Mouse (Mus musculus) mesoderm, embryonic 11.5 days (tissue): Measurements from ENCODE around the gene Calm4.

ENCODE experiments used
- DNase-seq: peaks from one replicate; pipeline ENCODE4 v3.0.0-alpha.2; 2012; ENCODE audit warnings: low read depth, low spot score

Gene Calm4

GRCm38 (mm10) chr13:3856252-3856651 lies 18.7 kb downstream of the Calm4 start:
- DNase-seq, result no peak

- no peak for DNase-seq
Measured at GRCm38 (mm10) chr13:3861251-3861650, 23.7 kb downstream of the Calm4 start.

- no peak for DNase-seq
Measured at GRCm38 (mm10) chr13:3862325-3862724, 24.8 kb downstream of the Calm4 start.

GRCm38 (mm10) chr13:3862922-3863580 lies 25.5 kb downstream of the Calm4 start:
- DNase-seq, result no peak

DNA sequence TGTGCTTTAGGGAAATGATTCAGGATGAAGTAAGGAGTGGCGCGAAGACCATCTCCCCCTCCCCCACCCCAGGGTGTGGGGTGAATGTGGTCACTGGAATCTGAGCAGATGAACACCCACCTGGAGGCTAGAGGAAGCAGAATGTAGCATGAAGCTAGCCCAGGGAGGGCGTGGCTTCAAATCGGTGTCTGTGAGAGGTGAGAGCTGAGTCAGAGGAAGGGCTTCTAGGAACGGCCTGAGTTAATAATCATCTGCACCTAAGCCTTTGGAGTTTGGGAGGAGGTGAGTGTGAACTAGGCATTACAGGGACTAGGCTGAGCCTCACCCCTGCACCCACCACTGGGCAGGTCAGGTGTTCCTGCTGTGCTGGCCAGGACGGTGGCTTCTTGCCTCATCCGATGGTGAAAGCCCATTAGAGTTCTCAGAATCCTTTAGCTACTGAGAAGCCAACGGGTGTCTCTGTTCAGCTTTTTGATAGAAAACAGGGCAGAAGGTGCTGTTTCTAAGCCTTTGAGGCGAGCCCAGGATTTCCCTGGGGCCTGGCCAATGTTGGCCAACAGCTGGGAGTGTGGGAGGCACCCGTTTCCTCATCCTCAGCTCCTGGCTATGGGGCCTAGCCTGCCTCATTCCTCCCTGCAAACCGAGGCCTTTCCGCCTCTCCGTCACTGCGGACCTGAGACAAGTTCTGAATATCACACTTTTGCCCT lies 28.2 kb downstream of the Calm4 start:
- no peak for DNase-seq

DNA sequence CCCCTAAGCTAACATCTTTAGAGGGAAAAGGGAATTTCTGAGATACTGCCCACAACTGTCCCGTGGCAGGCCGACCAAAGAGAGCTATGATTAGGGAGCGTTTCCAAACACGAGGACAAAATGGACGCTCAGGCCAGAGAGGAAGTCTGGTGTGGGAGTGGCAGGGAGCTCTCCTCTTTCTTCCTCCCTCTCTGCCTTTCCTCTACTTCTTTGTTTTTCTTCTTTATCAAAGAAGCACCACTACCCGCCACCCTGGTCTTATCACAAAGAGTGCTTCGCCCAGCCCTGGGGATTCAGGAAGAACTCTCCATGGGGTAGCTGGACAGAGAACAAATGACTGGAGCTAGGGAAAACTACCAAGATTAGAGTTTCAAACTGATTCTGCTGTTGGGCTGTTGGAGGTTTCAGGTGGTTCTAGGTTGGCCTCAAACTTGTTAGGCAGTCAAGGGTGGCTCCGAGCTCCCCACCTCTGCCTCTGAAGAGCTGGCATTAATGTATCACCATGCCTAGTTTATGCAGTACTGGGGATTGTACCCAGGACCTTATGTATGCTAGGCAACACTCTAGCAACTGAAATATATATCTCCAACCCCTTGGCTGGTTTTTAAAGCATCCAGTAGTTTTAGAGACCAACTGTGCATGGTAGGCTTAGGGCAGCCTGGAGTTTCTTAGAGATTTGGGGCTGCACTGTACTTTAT lies 28.9 kb downstream of the Calm4 start:
- DNase-seq, result no peak

DNA sequence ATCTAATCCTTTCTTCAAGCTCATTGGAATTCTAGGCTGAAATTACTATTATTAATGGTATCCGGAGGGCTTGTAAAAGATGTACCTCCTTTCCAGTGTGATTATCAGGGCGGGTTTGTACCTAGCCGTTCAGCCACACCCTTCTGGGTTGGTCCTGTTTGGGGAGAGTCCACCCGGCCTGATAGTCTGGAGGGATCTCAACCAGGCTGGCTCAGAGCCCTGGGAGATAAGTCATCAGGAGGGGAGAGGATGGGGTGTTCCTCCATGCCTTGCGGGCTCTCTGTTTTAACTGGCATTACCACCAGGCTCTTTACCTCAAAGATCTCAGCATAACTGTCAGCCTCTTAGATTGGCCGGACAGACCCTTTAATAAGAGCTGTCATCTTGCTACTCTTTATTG lies 29.6 kb downstream of the Calm4 start:
- DNase-seq, result no peak

- DNase-seq, result no peak
Measured at GRCm38 (mm10) chr13:3869901-3870300, 32.3 kb downstream of the Calm4 start.

- no peak for DNase-seq
Measured at GRCm38 (mm10) chr13:3872832-3873231, 35.3 kb downstream of the Calm4 start.

DNA sequence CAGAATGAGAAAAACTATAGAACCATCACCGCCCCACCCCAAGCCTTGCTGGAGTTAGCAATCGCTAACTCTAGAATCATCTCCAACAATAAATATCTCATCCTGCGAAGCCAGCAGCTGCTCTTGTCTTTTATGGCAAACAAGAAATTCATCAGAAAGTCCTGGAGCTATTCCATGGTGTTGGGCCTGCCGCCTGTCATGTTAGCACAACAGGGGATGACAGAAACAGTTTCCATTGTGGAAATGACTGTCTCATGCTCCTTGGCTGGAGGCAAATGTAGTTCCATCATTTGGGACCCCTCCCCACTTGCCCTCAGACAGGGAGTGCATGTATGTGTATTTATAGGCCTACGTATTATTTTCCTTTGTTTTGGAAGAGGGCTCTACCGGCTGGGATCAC lies 38.9 kb downstream of the Calm4 start:
- DNase-seq, result no peak

DNA sequence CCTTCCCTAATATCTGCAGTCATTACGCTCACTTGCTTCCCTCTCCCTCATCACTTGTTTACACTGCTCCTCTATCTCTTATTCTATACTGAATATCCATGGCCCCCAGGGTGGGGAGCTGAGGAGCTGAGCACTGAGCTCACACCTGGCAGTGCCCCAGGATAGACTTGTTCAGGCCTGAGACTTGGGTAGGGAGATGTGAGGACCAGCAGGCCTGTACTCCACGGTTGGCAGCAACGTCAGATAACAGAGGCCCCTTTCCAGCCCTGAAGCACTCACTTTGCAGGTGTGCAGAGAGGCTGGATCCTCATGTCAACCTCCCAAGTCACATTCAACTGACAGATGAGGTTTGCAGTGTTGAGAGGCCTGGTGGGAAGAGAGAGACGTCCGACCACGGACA lies 39.6 kb downstream of the Calm4 start:
- no peak for DNase-seq

GRCm38 (mm10) chr13:3877679-3878220 lies 40.2 kb downstream of the Calm4 start:
- no peak for DNase-seq

DNA sequence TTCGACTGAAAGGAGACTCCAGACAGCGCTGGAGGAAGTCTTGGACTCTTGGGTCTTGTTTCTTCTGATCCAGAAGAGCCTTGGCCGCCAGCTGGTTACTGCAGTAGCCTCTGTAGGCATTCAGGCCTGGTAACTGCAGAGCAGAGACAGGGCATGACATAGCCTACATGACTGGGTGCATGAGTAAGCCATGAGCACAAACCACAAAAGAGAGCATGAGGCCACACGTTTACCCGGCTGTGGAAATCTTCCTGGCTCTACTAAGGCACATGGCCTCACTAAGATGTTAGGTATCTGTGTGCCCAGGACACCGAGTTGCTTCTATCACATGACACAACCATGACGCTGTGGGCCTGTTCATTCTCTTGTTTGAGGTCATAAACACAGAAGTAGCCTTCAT lies 49.1 kb downstream of the Calm4 start:
- no peak for DNase-seq
